Mouse (Mus musculus) adrenal gland, adult 18-20 months (tissue): Measurements from ENCODE around the gene Apba2. TPM values are rescaled to one million over a fixed set of nuclear protein-coding genes. Genes with fewer than 3 reads are reported as not detected.

Source experiments
- DNase-seq, 2 experiments: peaks; one replicate each; pipeline ENCODE4 v3.0.0; 2021 to 2022; ENCODE audit warnings: low spot score in 2 of 2
- total RNA-seq, 2 experiments: library from RNA; stranded (reverse); gene quantifications; 1 replicate in 1 of 2; 2 replicates in 1 of 2; pipeline ENCODE4 v1.2.3; 2021

Apba2 gene
- total RNA-seq, 2 experiments from 2014 or later = 0.38 TPM; not detected in 1

- DNase-seq = no peak
Measured at GRCm38 (mm10) chr7:64586133-64586532, 84.6 kb downstream of the Apba2 start.

- no peak for DNase-seq
Measured at GRCm38 (mm10) chr7:64586571-64586970, 85.1 kb downstream of the Apba2 start.

GRCm38 (mm10) chr7:64588636-64589389, 87.3 kb downstream of the Apba2 start:
- DNase-seq = no peak

- DNase-seq = no peak
Measured at GRCm38 (mm10) chr7:64595256-64595655, 93.8 kb downstream of the Apba2 start.

- no peak for DNase-seq
Measured at GRCm38 (mm10) chr7:64596652-64597051, 95.1 kb downstream of the Apba2 start.

GRCm38 (mm10) chr7:64609866-64610265, 108.4 kb downstream of the Apba2 start:
- DNase-seq = no peak

- DNase-seq = peak in 1 of 2 experiments; percentile 29
Measured at GRCm38 (mm10) chr7:64610875-64611274, 109.4 kb downstream of the Apba2 start.

- no peak for DNase-seq
Measured at GRCm38 (mm10) chr7:64619261-64619660, 117.8 kb downstream of the Apba2 start.

GRCm38 (mm10) chr7:64626494-64626893, 125.0 kb downstream of the Apba2 start:
- DNase-seq = no peak

- DNase-seq = no peak
Measured at GRCm38 (mm10) chr7:64627972-64628655, 126.6 kb downstream of the Apba2 start.

GRCm38 (mm10) chr7:64630697-64631096, 129.2 kb downstream of the Apba2 start:
- no peak for DNase-seq

GRCm38 (mm10) chr7:64631131-64631530, 129.6 kb downstream of the Apba2 start:
- no peak for DNase-seq

GRCm38 (mm10) chr7:64631781-64632351, 130.4 kb downstream of the Apba2 start:
- DNase-seq = no peak

GRCm38 (mm10) chr7:64633182-64633581, 131.7 kb downstream of the Apba2 start:
- DNase-seq = no peak

- DNase-seq = no peak
Measured at GRCm38 (mm10) chr7:64633916-64634315, 132.4 kb downstream of the Apba2 start.

- no peak for DNase-seq
Measured at GRCm38 (mm10) chr7:64634482-64634881, 133.0 kb downstream of the Apba2 start.

- no peak for DNase-seq
Measured at GRCm38 (mm10) chr7:64638922-64639321, 137.4 kb downstream of the Apba2 start.

GRCm38 (mm10) chr7:64640651-64641050, 139.1 kb downstream of the Apba2 start:
- no peak for DNase-seq

GRCm38 (mm10) chr7:64642903-64643302, 141.4 kb downstream of the Apba2 start:
- DNase-seq = no peak

GRCm38 (mm10) chr7:64645458-64645857, 144.0 kb downstream of the Apba2 start:
- DNase-seq = no peak

GRCm38 (mm10) chr7:64646046-64646445, 144.5 kb downstream of the Apba2 start:
- no peak for DNase-seq

GRCm38 (mm10) chr7:64648947-64649607, 147.6 kb downstream of the Apba2 start:
- DNase-seq = no peak
